ENCODE assay signal across 10 mouse cellular contexts in genomic region chr6:6859950-6860410, GRCm38 (mm10). TPM values are rescaled to one million over a fixed set of nuclear protein-coding genes. Genes with fewer than 3 reads are reported as not detected.
DNase-seq lines count a peak whose midpoint lies in the region; ATAC-seq and TF ChIP-seq lines count a peak whose summit lies in the region.
"Had no signal": no experiment of that assay in that cellular context is flagged by ENCODE, and none has a peak within 500 bp of the region (broad histone marks: within the 10 kb centered on the region; RNA-seq: fewer than 3 reads in every experiment).

No protein-coding gene starts in this region.

- H3K36me3 ChIP-seq in heart, embryonic 15.5 days: no peaks in the 10 kb centered on the region
- H3K36me3 ChIP-seq in embryonic facial prominence, embryonic 12.5 days: no peaks in the 10 kb centered on the region
- no peaks in the 10 kb centered on the region for H3K36me3 ChIP-seq in intestine, postnatal 0 days (ENCODE audit: control insufficient read depth, insufficient read depth)

- DNase-seq in heart, postnatal 25 days (ENCODE audit: low spot score): no peak
- DNase-seq in CD4-positive helper T cell, adult 2 months (ENCODE audit: low read depth, low spot score): peak; percentile 6
- DNase-seq in spleen, adult 12 weeks (ENCODE audit: low spot score): no peak
- no peak for DNase-seq in right cerebral cortex, postnatal 36 days (ENCODE audit: low spot score in 2 of 2)
- DNase-seq in frontal cortex, postnatal 25 days (ENCODE audit: low spot score in 2 of 2): no peak
- DNase-seq: adrenal gland, postnatal 25 days had no signal

- H3K4me1 ChIP-seq in heart, embryonic 15.5 days (replicated peaks): peaks cover 44% of the 10 kb centered on the region
- H3K4me1 ChIP-seq in embryonic facial prominence, embryonic 12.5 days: peaks cover 20% of the 10 kb centered on the region
- H3K4me1 ChIP-seq in intestine, postnatal 0 days (replicated peaks; ENCODE audit: control insufficient read depth, insufficient read depth, low read length): no peaks in the 10 kb centered on the region

- intact Hi-C loops in heart, postnatal 25 days (cut with DNase I): no loop called here

- no peaks in the 10 kb centered on the region for H3K9me3 ChIP-seq in heart, embryonic 15.5 days (replicated peaks)
- H3K9me3 ChIP-seq in embryonic facial prominence, embryonic 12.5 days: no peaks in the 10 kb centered on the region
- H3K9me3 ChIP-seq in intestine, postnatal 0 days (ENCODE audit: control insufficient read depth): no peaks in the 10 kb centered on the region

- TF ChIP-seq CTCF in intestine, postnatal 0 days (IDR thresholded peaks at IDR 0.05; ENCODE audit: low read depth): no peak

- H3K27ac ChIP-seq in heart, embryonic 15.5 days: no peak overlapping the region
- peak overlapping the region; percentile 86 for H3K27ac ChIP-seq in embryonic facial prominence, embryonic 12.5 days
- no peak overlapping the region for H3K27ac ChIP-seq in intestine, postnatal 0 days (ENCODE audit: low read depth, low read length)

- H3K27me3 ChIP-seq in heart, embryonic 15.5 days: peaks cover 92% of the 10 kb centered on the region
- peaks cover 62% of the 10 kb centered on the region for H3K27me3 ChIP-seq in embryonic facial prominence, embryonic 12.5 days
- H3K27me3 ChIP-seq in intestine, postnatal 0 days (replicated peaks; ENCODE audit: control insufficient read depth, insufficient read depth, low read length): peaks cover 99% of the 10 kb centered on the region

- H3K4me2 ChIP-seq in heart, embryonic 15.5 days: peak overlapping the region; percentile 54
- peak overlapping the region; percentile 43 for H3K4me2 ChIP-seq in embryonic facial prominence, embryonic 12.5 days (replicated peaks)
- peak overlapping the region; percentile 54; the same call in 1 of the 2 replicates for H3K4me2 ChIP-seq in intestine, postnatal 0 days (replicated peaks; ENCODE audit: low read depth)

- H3K4me3 ChIP-seq in heart, embryonic 15.5 days: peak overlapping the region; percentile 27
- peak overlapping the region; percentile 39 for H3K4me3 ChIP-seq in embryonic facial prominence, embryonic 12.5 days
- peak overlapping the region; percentile 25; the same call in 1 of the 2 replicates for H3K4me3 ChIP-seq in intestine, postnatal 0 days (ENCODE audit: low read depth, low read length)

- no peak for ATAC-seq in heart, embryonic 15.5 days (replicated peaks; ENCODE audit: insufficient number of reproducible peaks, insufficient read depth, low FRiP score, low read depth)
- no peak for ATAC-seq in embryonic facial prominence, embryonic 12.5 days (ENCODE audit: insufficient number of reproducible peaks, insufficient read depth, low FRiP score, low TSS enrichment)
- ATAC-seq in intestine, postnatal 0 days: no peak

- WGBS in heart, embryonic 15.5 days: 2% methylated on average over 21 of the region's 21 CpGs
- 1% methylated on average over 21 of the region's 21 CpGs for WGBS in embryonic facial prominence, embryonic 12.5 days
- 4% methylated on average over 21 of the region's 21 CpGs for WGBS in intestine, postnatal 0 days

- H3K9ac ChIP-seq in heart, embryonic 15.5 days: no peak overlapping the region; the same call in 1 of the 2 replicates
- peak overlapping the region; percentile 70 for H3K9ac ChIP-seq in embryonic facial prominence, embryonic 12.5 days
- H3K9ac ChIP-seq in intestine, postnatal 0 days (ENCODE audit: low read depth, low read length): no peak overlapping the region

RNA-seq across cellular contexts. Expression of gene Dlx6, which starts 3.2 kb away (rescaled TPM):
- polyA plus RNA-seq in heart, embryonic 15.5 days (2015; fragmentation: Nextera tagmentation; extraction: Ambion mirVana): 0.19 TPM in 1 of 2 replicates, not detected in the other
- total RNA-seq in heart, postnatal 25 days (2021): not detected
- polyA plus RNA-seq in embryonic facial prominence, embryonic 12.5 days (2016; fragmentation: Nextera tagmentation; extraction: Ambion mirVana): 8.0 and 13.5 TPM in 2 replicates
- not detected in 2 replicates for polyA plus RNA-seq in intestine, postnatal 0 days (2015; fragmentation: Nextera tagmentation; extraction: Ambion mirVana)
- total RNA-seq: hematopoietic stem cell, adult 5-6 weeks had no signal

RNA-seq across cellular contexts. Expression of gene Dlx5, which starts 21.9 kb away (rescaled TPM):
- 1.0 and 1.3 TPM in 2 replicates for polyA plus RNA-seq in heart, embryonic 15.5 days (2015; fragmentation: Nextera tagmentation; extraction: Ambion mirVana)
- total RNA-seq in heart, postnatal 25 days (2021): under 1 TPM in 1 of 2 experiments, not detected in 1; 0.34 TPM
- 70.1 and 103 TPM in 2 replicates for polyA plus RNA-seq in embryonic facial prominence, embryonic 12.5 days (2016; fragmentation: Nextera tagmentation; extraction: Ambion mirVana)
- 0.27 and 0.33 TPM in 2 replicates for polyA plus RNA-seq in intestine, postnatal 0 days (2015; fragmentation: Nextera tagmentation; extraction: Ambion mirVana)
- total RNA-seq: adrenal gland, postnatal 25 days; hematopoietic stem cell, adult 5-6 weeks had no signal

Comparison
In these comparisons a context has a peak if more than half of its experiments do, and no peak if none do; other contexts are left out.
1. RNA of gene Dlx5, which starts 21.9 kb away (polyA plus RNA-seq): 70.1 to 103 TPM in embryonic facial prominence, embryonic 12.5 days; 1.0 to 1.3 TPM in heart, embryonic 15.5 days and 0.27 to 0.33 TPM in intestine, postnatal 0 days; every median in the first group is over 10 times any median in the second.
2. Peak in every context shown above with its lines, with median percentiles within 50 percentile points of each other: H3K4me2 ChIP-seq and H3K4me3 ChIP-seq.